Mouse (Mus musculus) monocyte, adult 59 days (primary cell): ENCODE measurements around the gene Commd4. TPM values are rescaled to one million over a fixed set of nuclear protein-coding genes. Genes with fewer than 3 reads are reported as not detected.

ENCODE experiments used
- total RNA-seq, 2 experiments: library from RNA; stranded (reverse); gene quantifications; one replicate each; pipeline ENCODE4 v1.2.4; 2023

The Commd4 gene
- total RNA-seq: 10 to 100 TPM; 81.1 to 88.8 TPM

GRCm38 (mm10) chr9:57158013-57158470, at the start of gene Commd4:
Gene Commd4, minus strand, starts transcription at chr9:57158331.

GRCm38 (mm10) chr9:57148144-57148878, 9.8 kb downstream of the Commd4 start, which contains the start of gene Neil1:
Gene Neil1, minus strand, starts transcription at chr9:57148305.

GRCm38 (mm10) chr9:57130577-57131433, 27.3 kb downstream of the Commd4 start, which contains the start of gene Man2c1:
Gene Man2c1, plus strand, starts transcription at chr9:57130690.

Other genes with a start within 250 kb of the Commd4 start
- 1 to 10 TPM; 5.9 to 6.9 TPM for gene Snx33, start 230.0 kb downstream of the Commd4 start, total RNA-seq
- 10 to 100 TPM; 56.3 to 64.3 TPM for gene Imp3, start 220.9 kb downstream of the Commd4 start, total RNA-seq
- 10 to 100 TPM in 1 of 2 experiments, 1 to 10 TPM in 1; 7.8 to 11.4 TPM for gene Snupn, start 207.5 kb downstream of the Commd4 start, total RNA-seq
- gene Ptpn9, start 163.4 kb downstream of the Commd4 start, total RNA-seq: 10 to 100 TPM; 18.8 to 22.7 TPM
- 10 to 100 TPM; 73.0 to 99.4 TPM for gene Sin3a, start 86.3 kb downstream of the Commd4 start, total RNA-seq
- 100 to 1,000 TPM; 153 to 189 TPM for gene Man2c1, start 27.6 kb downstream of the Commd4 start, total RNA-seq
- gene Neil1, start 10.0 kb downstream of the Commd4 start, total RNA-seq: 1 to 10 TPM; 9.2 to 9.7 TPM
- not detected for gene Trcg1, start 78.2 kb upstream of the Commd4 start, total RNA-seq
- 10 to 100 TPM; 70.0 to 77.6 TPM for gene 1700017B05Rik, start 104.3 kb upstream of the Commd4 start, total RNA-seq